1 mouse cellular context compared by ENCODE assay signal in the genomic region with DNA sequence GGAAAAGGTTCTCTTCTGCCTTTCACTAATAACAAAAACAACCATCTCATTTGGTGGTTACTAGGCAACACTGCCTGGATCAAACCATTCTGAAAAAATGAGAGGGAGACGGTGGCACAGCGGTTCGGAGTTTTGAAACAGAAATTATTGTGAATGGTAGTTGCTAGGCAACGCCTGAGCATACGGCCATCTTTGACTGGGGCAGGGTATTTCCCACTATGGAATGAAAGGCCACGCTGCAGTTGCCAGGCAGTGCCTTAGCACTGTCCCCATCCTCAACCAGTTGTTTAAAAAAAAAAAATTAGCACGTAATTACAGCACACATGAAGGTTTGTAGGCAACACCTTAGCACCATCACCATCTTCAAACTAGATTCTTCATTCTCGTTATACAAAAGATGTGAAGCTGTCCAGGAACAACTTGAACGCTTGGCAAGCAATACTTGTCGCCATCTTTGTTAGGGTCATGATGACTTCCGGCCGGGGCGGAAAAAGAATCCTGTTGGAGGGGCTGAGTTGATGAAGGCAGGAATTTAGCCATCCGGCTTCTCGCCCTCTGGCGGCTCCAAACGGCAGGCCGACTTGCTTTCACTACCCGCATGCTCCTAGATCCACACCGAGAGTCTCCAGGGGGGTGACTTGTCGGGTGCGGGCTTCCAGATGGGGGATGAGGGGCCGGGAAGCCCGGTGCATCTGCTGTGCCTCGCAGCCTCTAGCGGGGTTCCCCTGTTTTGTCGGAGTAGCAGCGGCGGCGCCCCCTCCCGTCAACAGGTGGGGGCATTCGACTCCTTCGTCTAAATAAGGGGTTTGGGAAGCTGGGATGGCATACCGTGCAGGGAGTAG.
TF ChIP-seq lines count a peak whose summit lies in the region.

Gene Fuz, plus strand, starts transcription at position 487 of the 842 bp plus-strand sequence.

TF ChIP-seq in MEL, 35 proteins besides CTCF, POLR2A, EP300 and RAD21 (continued from another document):
- TF ChIP-seq MEF2A (IDR thresholded peaks at IDR 0.05; ENCODE audit: extremely low read depth, insufficient replicate concordance, low read depth, low read length, poor library complexity, severe bottlenecking): no peak
- no peak; the same call in 1 of the 2 replicates for TF ChIP-seq ETS1 (IDR thresholded peaks at IDR 0.05; ENCODE audit: low read depth, low read length)
- no peak for TF ChIP-seq MYB (IDR thresholded peaks at IDR 0.05; ENCODE audit: low read depth, low read length)
- no peak for TF ChIP-seq USF2 (IDR thresholded peaks at IDR 0.05; ENCODE audit: borderline replicate concordance in 1 of 2, insufficient read depth in 1 of 2, low read depth in 1 of 2, low read length in 2 of 2)
- TF ChIP-seq UBTF (IDR thresholded peaks at IDR 0.05; ENCODE audit: borderline replicate concordance, insufficient read depth, low read depth, low read length): no peak
- TF ChIP-seq KAT2A (conservative IDR thresholded peaks at IDR 0.05; ENCODE audit: low read depth, low read length): peak; percentile 66
- TF ChIP-seq ELF1 (IDR thresholded peaks at IDR 0.05; ENCODE audit: low read depth, low read length): peak; percentile 71
- TF ChIP-seq ZC3H11A (IDR thresholded peaks at IDR 0.05; ENCODE audit: low read depth, low read length): 0 out of 2 replicates have a peak, but pooled peaks have one; percentile 3
- 0 out of 2 replicates have a peak, but pooled peaks have one; percentile 36 for TF ChIP-seq E2F4 (IDR thresholded peaks at IDR 0.05; ENCODE audit: borderline replicate concordance, low read depth, low read length)
- peak; percentile 98 for TF ChIP-seq CHD1 (IDR thresholded peaks at IDR 0.05; ENCODE audit: low read depth, low read length)
- TF ChIP-seq GATA1 (IDR thresholded peaks at IDR 0.05; ENCODE audit: low read depth, low read length): no peak
- TF ChIP-seq ZKSCAN1 (IDR thresholded peaks at IDR 0.05; ENCODE audit: low read depth, low read length): no peak
- TF ChIP-seq ZMIZ1 (IDR thresholded peaks at IDR 0.05; ENCODE audit: low read depth, low read length): no peak
- TF ChIP-seq TCF12 (IDR thresholded peaks at IDR 0.05; ENCODE audit: low read depth, low read length): no peak
- no peak for TF ChIP-seq JUND (IDR thresholded peaks at IDR 0.05; ENCODE audit: low read depth, low read length)
